Mouse (Mus musculus): ENCODE measurements around the gene 2810004N23Rik. TPM values are rescaled to one million over a fixed set of nuclear protein-coding genes. Genes with fewer than 3 reads are reported as not detected.

Gene 2810004N23Rik
- polyA plus RNA-seq, 1 experiment from 2014 or later = 53.8 TPM

- Histone ChIP-seq H3K27ac (no peak overlapping the region), H3K4me2 (no peak overlapping the region), H3K4me3 (replicated peaks) (no peak overlapping the region), H3K36me3 (replicated peaks) (peaks cover 7% of the 10 kb centered on the region), H3K27me3 (peaks cover 16% of the 10 kb centered on the region), H3K9ac (no peak overlapping the region), H3K4me1 (peaks cover 24% of the 10 kb centered on the region), H3K9me3 (peaks cover 9% of the 10 kb centered on the region)
- WGBS = 96% methylated on average over 4 of the region's 4 CpGs
- ATAC-seq (ENCODE audit: low FRiP score) = no peak
Measured at GRCm38 (mm10) chr8:124813326-124813725, 49.6 kb downstream of the 2810004N23Rik start.

- no peaks in the 10 kb centered on the region for H3K9me3 ChIP-seq
- no peak overlapping the region for H3K9ac ChIP-seq
- peaks cover 16% of the 10 kb centered on the region for H3K27me3 ChIP-seq
- peak; percentile 86 for ATAC-seq (ENCODE audit: low FRiP score)
- H3K4me2 ChIP-seq = no peak overlapping the region
- peak overlapping the region; percentile 50; the same call in 1 of the 2 replicates for H3K27ac ChIP-seq
- WGBS = 33% methylated on average over 9 of the region's 9 CpGs
- H3K36me3 ChIP-seq (replicated peaks) = no peaks in the 10 kb centered on the region; the same call in 1 of the 2 replicates
- peaks cover 24% of the 10 kb centered on the region for H3K4me1 ChIP-seq
- H3K4me3 ChIP-seq (replicated peaks) = no peak overlapping the region
Measured at GRCm38 (mm10) chr8:124810689-124811394, 52.1 kb downstream of the 2810004N23Rik start.

- no peak overlapping the region for H3K4me3 ChIP-seq (replicated peaks)
- WGBS = 66% methylated on average over 5 of the region's 5 CpGs
- H3K36me3 ChIP-seq (replicated peaks) = no peaks in the 10 kb centered on the region
- no peak overlapping the region for H3K9ac ChIP-seq
- ATAC-seq (ENCODE audit: low FRiP score) = no peak
- H3K27me3 ChIP-seq = peaks cover 16% of the 10 kb centered on the region
- no peak overlapping the region for H3K27ac ChIP-seq
- peaks cover 24% of the 10 kb centered on the region for H3K4me1 ChIP-seq
- H3K4me2 ChIP-seq = no peak overlapping the region
- no peaks in the 10 kb centered on the region for H3K9me3 ChIP-seq
Measured at GRCm38 (mm10) chr8:124810056-124810610, 52.8 kb downstream of the 2810004N23Rik start.

- Histone ChIP-seq H3K9me3 (no peaks in the 10 kb centered on the region), H3K4me2 (no peak overlapping the region), H3K4me1 (peaks cover 24% of the 10 kb centered on the region)
Measured at GRCm38 (mm10) chr8:124809419-124809818, 53.5 kb downstream of the 2810004N23Rik start.

GRCm38 (mm10) chr8:124805990-124806389 is 56.9 kb downstream of the 2810004N23Rik start:
- H3K27me3 ChIP-seq = peaks cover 4% of the 10 kb centered on the region
- H3K36me3 ChIP-seq (replicated peaks) = no peaks in the 10 kb centered on the region
- no peaks in the 10 kb centered on the region for H3K9me3 ChIP-seq
- no peak overlapping the region for H3K9ac ChIP-seq
- H3K4me3 ChIP-seq (replicated peaks) = no peak overlapping the region
- H3K4me2 ChIP-seq = no peak overlapping the region
- peaks cover 19% of the 10 kb centered on the region for H3K4me1 ChIP-seq
- WGBS = 84% methylated on average over 4 of the region's 4 CpGs
- H3K27ac ChIP-seq = no peak overlapping the region
- no peak for ATAC-seq (ENCODE audit: low FRiP score)

More at GRCm38 (mm10) chr8:124809419-124809818, 53.5 kb downstream of the 2810004N23Rik start:
- Histone ChIP-seq H3K27me3 (peaks cover 16% of the 10 kb centered on the region), H3K27ac (0 out of 2 replicates have a peak overlapping the region, but pooled peaks have one; percentile 26), H3K9ac (no peak overlapping the region), H3K36me3 (replicated peaks) (no peaks in the 10 kb centered on the region), H3K4me3 (replicated peaks) (no peak overlapping the region)
- 71% methylated on average over 2 of the region's 2 CpGs for WGBS
- no peak for ATAC-seq (ENCODE audit: low FRiP score)

- no peaks in the 10 kb centered on the region for H3K9me3 ChIP-seq
- WGBS = 75% methylated on average over 12 of the region's 12 CpGs
- H3K4me2 ChIP-seq = no peak overlapping the region
- H3K4me3 ChIP-seq (replicated peaks) = no peak overlapping the region
- no peak overlapping the region for H3K9ac ChIP-seq
- H3K27ac ChIP-seq = no peak overlapping the region
- no peak for ATAC-seq (ENCODE audit: low FRiP score)
- peaks cover under 1% of the 10 kb centered on the region; the same call in 1 of the 2 replicates for H3K4me1 ChIP-seq
- H3K27me3 ChIP-seq = peaks cover 7% of the 10 kb centered on the region
- H3K36me3 ChIP-seq (replicated peaks) = no peaks in the 10 kb centered on the region
Measured at GRCm38 (mm10) chr8:124803824-124804702, 58.9 kb downstream of the 2810004N23Rik start.

- Histone ChIP-seq H3K9me3 (no peaks in the 10 kb centered on the region), H3K27me3 (peaks cover 34% of the 10 kb centered on the region), H3K36me3 (replicated peaks) (no peaks in the 10 kb centered on the region), H3K4me2 (no peak overlapping the region), H3K27ac (no peak overlapping the region), H3K4me1 (peaks cover 15% of the 10 kb centered on the region), H3K9ac (no peak overlapping the region), H3K4me3 (replicated peaks) (no peak overlapping the region)
- ATAC-seq (ENCODE audit: low FRiP score) = no peak
- 50% methylated on average over 11 of the region's 11 CpGs for WGBS
Measured at GRCm38 (mm10) chr8:124800542-124800941, 62.4 kb downstream of the 2810004N23Rik start.

- peak overlapping the region; percentile 66 for H3K4me3 ChIP-seq (replicated peaks)
- H3K9me3 ChIP-seq = no peaks in the 10 kb centered on the region
- H3K27ac ChIP-seq = no peak overlapping the region
- H3K4me1 ChIP-seq = peaks cover 51% of the 10 kb centered on the region
- WGBS = 81% methylated on average over 8 of the region's 8 CpGs
- H3K27me3 ChIP-seq = peaks cover 70% of the 10 kb centered on the region
- no peaks in the 10 kb centered on the region for H3K36me3 ChIP-seq (replicated peaks)
- H3K9ac ChIP-seq = 0 out of 2 replicates have a peak overlapping the region, but pooled peaks have one; percentile 2
- H3K4me2 ChIP-seq = peak overlapping the region; percentile 99
- ATAC-seq (ENCODE audit: low FRiP score) = no peak
Measured at GRCm38 (mm10) chr8:124795781-124796488, 67.0 kb downstream of the 2810004N23Rik start.

- peak overlapping the region; percentile 99 for H3K4me2 ChIP-seq
- peak; percentile 33 for ATAC-seq (ENCODE audit: low FRiP score)
- peaks cover 51% of the 10 kb centered on the region for H3K4me1 ChIP-seq
- H3K9me3 ChIP-seq = no peaks in the 10 kb centered on the region
- peak overlapping the region; percentile 66 for H3K4me3 ChIP-seq (replicated peaks)
- WGBS = under 1% methylated on average over 25 of the region's 25 CpGs
- no peaks in the 10 kb centered on the region for H3K36me3 ChIP-seq (replicated peaks)
- peak overlapping the region; percentile 90; the same call in 1 of the 2 replicates for H3K27ac ChIP-seq
- peak overlapping the region; percentile 72 for H3K9ac ChIP-seq
- H3K27me3 ChIP-seq = peaks cover 81% of the 10 kb centered on the region
Measured at GRCm38 (mm10) chr8:124794486-124794780, 68.5 kb downstream of the 2810004N23Rik start.

- Histone ChIP-seq H3K27me3 (peaks cover 80% of the 10 kb centered on the region), H3K4me1 (peaks cover 51% of the 10 kb centered on the region), H3K9me3 (no peaks in the 10 kb centered on the region), H3K9ac (peak overlapping the region; percentile 72), H3K27ac (peak overlapping the region; percentile 90), H3K4me2 (peak overlapping the region; percentile 99), H3K4me3 (replicated peaks) (peak overlapping the region; percentile 66), H3K36me3 (replicated peaks) (no peaks in the 10 kb centered on the region)
- ATAC-seq (ENCODE audit: low FRiP score) = peak; percentile 33
- under 1% methylated on average over 80 of the region's 81 CpGs for WGBS
Measured at GRCm38 (mm10) chr8:124793661-124794485, 69.0 kb downstream of the 2810004N23Rik start.

GRCm38 (mm10) chr8:124793172-124793651 is 69.7 kb downstream of the 2810004N23Rik start:
- Histone ChIP-seq H3K9me3 (no peaks in the 10 kb centered on the region), H3K36me3 (replicated peaks) (no peaks in the 10 kb centered on the region), H3K4me1 (peaks cover 51% of the 10 kb centered on the region), H3K9ac (peak overlapping the region; percentile 72), H3K27me3 (peaks cover 75% of the 10 kb centered on the region), H3K4me2 (peak overlapping the region; percentile 99), H3K4me3 (replicated peaks) (peak overlapping the region; percentile 66), H3K27ac (peak overlapping the region; percentile 90)
- peak; percentile 84 for ATAC-seq (ENCODE audit: low FRiP score)
- under 1% methylated on average over 51 of the region's 51 CpGs for WGBS

All from forebrain, embryonic 12.5 days (tissue).